ENCODE assay signal across 9 mouse cellular contexts in the genomic region with DNA sequence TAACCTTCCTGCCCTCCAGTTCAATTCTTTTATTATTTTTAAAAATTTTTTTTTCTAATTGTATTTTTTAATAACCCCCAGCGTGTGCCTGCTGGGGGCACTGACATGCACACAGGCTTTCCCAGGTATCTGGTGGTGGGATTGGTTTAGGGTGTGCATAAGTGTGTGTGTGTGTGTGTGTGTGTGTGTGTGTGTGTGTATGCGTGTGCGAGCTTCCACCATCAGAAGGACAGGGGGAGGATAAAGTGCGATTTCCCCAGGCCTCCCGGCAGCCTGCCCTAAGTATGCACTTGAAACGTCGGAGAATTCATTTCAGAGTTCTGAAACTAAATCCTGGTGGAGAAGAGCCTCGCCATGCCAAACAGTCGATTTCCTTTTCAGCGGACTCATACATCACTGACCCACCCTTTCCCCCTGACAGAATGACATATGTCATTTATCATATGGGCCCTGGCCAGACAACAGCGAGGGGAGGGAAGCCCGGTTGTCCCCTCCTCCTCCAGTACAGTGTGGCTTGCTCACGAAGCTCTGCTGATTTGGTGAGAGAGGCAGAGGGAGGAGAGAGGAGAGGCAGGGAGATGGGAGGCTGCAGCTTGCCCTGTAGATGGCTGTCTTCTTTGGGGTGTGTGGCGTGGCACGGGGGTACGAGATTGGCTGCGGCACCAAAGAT. TPM values are rescaled to one million over a fixed set of nuclear protein-coding genes. Genes with fewer than 3 reads are reported as not detected.
DNase-seq lines count a peak whose midpoint lies in the region; ATAC-seq and TF ChIP-seq lines count a peak whose summit lies in the region.
"Had no signal": no experiment of that assay in that cellular context is flagged by ENCODE, and none has a peak within 500 bp of the region (broad histone marks: within the 10 kb centered on the region; RNA-seq: fewer than 3 reads in every experiment).

No protein-coding gene starts in this region.

- intact Hi-C loops in heart, adult 2 months (cut with DNase I): no loop called here

- no peak for ATAC-seq in heart, embryonic 13.5 days (ENCODE audit: extremely low read depth, insufficient number of reproducible peaks, low FRiP score, low TSS enrichment)
- 0 out of 2 replicates have a peak, but pooled peaks have one; percentile 56 for ATAC-seq in embryonic facial prominence, embryonic 13.5 days (ENCODE audit: insufficient number of reproducible peaks, insufficient read depth, low FRiP score, low TSS enrichment, low read depth)
- no peak for ATAC-seq in limb, embryonic 12.5 days (ENCODE audit: insufficient number of reproducible peaks, insufficient read depth, low FRiP score, low TSS enrichment, low read depth)
- peak; percentile 63 for ATAC-seq in midbrain, embryonic 15.5 days (replicated peaks)

- H3K4me1 ChIP-seq in heart, embryonic 13.5 days: peaks cover 24% of the 10 kb centered on the region
- peaks cover 2% of the 10 kb centered on the region; the same call in 1 of the 2 replicates for H3K4me1 ChIP-seq in heart, adult 2 months (ENCODE audit: control insufficient read depth, insufficient read depth, low read length)
- H3K4me1 ChIP-seq in embryonic facial prominence, embryonic 13.5 days: peaks cover 30% of the 10 kb centered on the region
- peaks cover 53% of the 10 kb centered on the region for H3K4me1 ChIP-seq in limb, embryonic 12.5 days (replicated peaks)
- peaks cover 46% of the 10 kb centered on the region for H3K4me1 ChIP-seq in midbrain, embryonic 15.5 days

- peak overlapping the region; percentile 62 for H3K4me2 ChIP-seq in heart, embryonic 13.5 days
- peak overlapping the region; percentile 50 for H3K4me2 ChIP-seq in embryonic facial prominence, embryonic 13.5 days
- H3K4me2 ChIP-seq in limb, embryonic 12.5 days: peak overlapping the region; percentile 50
- H3K4me2 ChIP-seq in midbrain, embryonic 15.5 days: peak overlapping the region; percentile 32

- peaks cover 3% of the 10 kb centered on the region; the same call in 1 of the 2 replicates for H3K27me3 ChIP-seq in heart, embryonic 13.5 days (replicated peaks)
- no peaks in the 10 kb centered on the region for H3K27me3 ChIP-seq in heart, adult 2 months (ENCODE audit: control insufficient read depth, insufficient read depth, low read length)
- H3K27me3 ChIP-seq in embryonic facial prominence, embryonic 13.5 days: no peaks in the 10 kb centered on the region
- H3K27me3 ChIP-seq in limb, embryonic 12.5 days: no peaks in the 10 kb centered on the region
- no peaks in the 10 kb centered on the region for H3K27me3 ChIP-seq in midbrain, embryonic 15.5 days (replicated peaks)

- no peak for TF ChIP-seq POLR2A in heart, adult 2 months (IDR thresholded peaks at IDR 0.05; ENCODE audit: insufficient read depth, low read depth, low read length)

- no peaks in the 10 kb centered on the region for H3K79me2 ChIP-seq in heart, adult 2 months (replicated peaks; ENCODE audit: control insufficient read depth, insufficient read depth, low read length)

- no peak for TF ChIP-seq CTCF in heart, adult 2 months (IDR thresholded peaks at IDR 0.05)

- WGBS in heart, embryonic 13.5 days: 37% methylated on average over 17 of the region's 17 CpGs
- 41% methylated on average over 17 of the region's 17 CpGs for WGBS in heart, adult 2 months
- 27% methylated on average over 17 of the region's 17 CpGs for WGBS in embryonic facial prominence, embryonic 13.5 days
- 16% methylated on average over 17 of the region's 17 CpGs for WGBS in limb, embryonic 12.5 days
- 48% methylated on average over 17 of the region's 17 CpGs for WGBS in midbrain, embryonic 15.5 days

- no peaks in the 10 kb centered on the region for H3K36me3 ChIP-seq in heart, embryonic 13.5 days
- H3K36me3 ChIP-seq in heart, adult 2 months (ENCODE audit: control insufficient read depth, insufficient read depth, low read length): no peaks in the 10 kb centered on the region
- no peaks in the 10 kb centered on the region for H3K36me3 ChIP-seq in embryonic facial prominence, embryonic 13.5 days
- H3K36me3 ChIP-seq in limb, embryonic 12.5 days: no peaks in the 10 kb centered on the region
- no peaks in the 10 kb centered on the region for H3K36me3 ChIP-seq in midbrain, embryonic 15.5 days (replicated peaks)

- peak overlapping the region; percentile 35 for H3K4me3 ChIP-seq in heart, embryonic 13.5 days
- no peak overlapping the region for H3K4me3 ChIP-seq in heart, adult 2 months
- H3K4me3 ChIP-seq in embryonic facial prominence, embryonic 13.5 days: peak overlapping the region; percentile 9; the same call in 1 of the 2 replicates
- peak overlapping the region; percentile 8; the same call in 1 of the 2 replicates for H3K4me3 ChIP-seq in limb, embryonic 12.5 days (replicated peaks)
- no peak overlapping the region for H3K4me3 ChIP-seq in midbrain, embryonic 15.5 days
- H3K4me3 ChIP-seq: erythroblast, embryonic 14.5 days had no signal

- no peak for TF ChIP-seq EP300 in heart, adult 2 months (IDR thresholded peaks at IDR 0.05; ENCODE audit: insufficient read depth, low read depth, low read length)

- DNase-seq in heart, adult 2 months: no peak
- DNase-seq in urinary bladder, postnatal 4 days (ENCODE audit: low spot score in 2 of 2): no peak
- no peak for DNase-seq in spleen, postnatal 36 days (ENCODE audit: low spot score in 2 of 2)
- no peak for DNase-seq in cerebellum, adult 11 months

- H3K9me3 ChIP-seq in heart, embryonic 13.5 days: no peaks in the 10 kb centered on the region
- no peaks in the 10 kb centered on the region for H3K9me3 ChIP-seq in embryonic facial prominence, embryonic 13.5 days
- H3K9me3 ChIP-seq in limb, embryonic 12.5 days: no peaks in the 10 kb centered on the region
- H3K9me3 ChIP-seq in midbrain, embryonic 15.5 days: no peaks in the 10 kb centered on the region

- H3K9ac ChIP-seq in heart, embryonic 13.5 days: peak overlapping the region; percentile 56; the same call in 1 of the 2 replicates
- no peak overlapping the region for H3K9ac ChIP-seq in heart, adult 2 months (ENCODE audit: low read depth, low read length)
- 0 out of 2 replicates have a peak overlapping the region, but pooled peaks have one; percentile 21 for H3K9ac ChIP-seq in embryonic facial prominence, embryonic 13.5 days
- 0 out of 2 replicates have a peak overlapping the region, but pooled peaks have one; percentile 37 for H3K9ac ChIP-seq in limb, embryonic 12.5 days (replicated peaks)
- peak overlapping the region; percentile 31; the same call in 1 of the 2 replicates for H3K9ac ChIP-seq in midbrain, embryonic 15.5 days

- no peak overlapping the region for H3K27ac ChIP-seq in heart, embryonic 13.5 days (replicated peaks)
- no peak overlapping the region for H3K27ac ChIP-seq in heart, adult 2 months
- no peak overlapping the region for H3K27ac ChIP-seq in embryonic facial prominence, embryonic 13.5 days
- H3K27ac ChIP-seq in limb, embryonic 12.5 days: peak overlapping the region; percentile 67
- H3K27ac ChIP-seq in midbrain, embryonic 15.5 days: peak overlapping the region; percentile 62

RNA-seq across cellular contexts. Expression of a gene that starts 9.9 kb away (rescaled TPM):
- polyA plus RNA-seq in heart, embryonic 13.5 days (2015; fragmentation: Nextera tagmentation; extraction: Ambion mirVana): 2.7 TPM in 2 replicates
- total RNA-seq in heart, adult 2 months (2021): 1 to 10 TPM; 3.5 to 4.3 TPM
- 1.8 and 3.6 TPM in 2 replicates for polyA plus RNA-seq in heart, adult 2 months (2012; rRNA removed)
- polyA plus RNA-seq in embryonic facial prominence, embryonic 13.5 days (2015; fragmentation: Nextera tagmentation; extraction: Ambion mirVana): 10.9 and 11.0 TPM in 2 replicates
- polyA plus RNA-seq in limb, embryonic 12.5 days (2016; fragmentation: Nextera tagmentation; extraction: Ambion mirVana): 10.4 and 10.8 TPM in 2 replicates
- 9.8 and 11.1 TPM in 2 replicates for polyA plus RNA-seq in midbrain, embryonic 15.5 days (2015; fragmentation: Nextera tagmentation; extraction: Ambion mirVana)
- polyA plus RNA-seq: erythroblast, embryonic 14.5 days had no signal

Comparison
In these comparisons a context has a peak if more than half of its experiments do, and no peak if none do; other contexts are left out.
1. H3K4me3 ChIP-seq: peak in heart, embryonic 13.5 days (single experiment), embryonic facial prominence, embryonic 13.5 days (single experiment) and limb, embryonic 12.5 days (single experiment); none in heart, adult 2 months (single experiment) and midbrain, embryonic 15.5 days (single experiment).
2. ATAC-seq: peak in embryonic facial prominence, embryonic 13.5 days (single experiment) and midbrain, embryonic 15.5 days (single experiment); none in heart, embryonic 13.5 days (single experiment) and limb, embryonic 12.5 days (single experiment).
3. H3K27ac ChIP-seq: peak in limb, embryonic 12.5 days (single experiment) and midbrain, embryonic 15.5 days (single experiment); none in heart, embryonic 13.5 days (single experiment), heart, adult 2 months (single experiment) and embryonic facial prominence, embryonic 13.5 days (single experiment).
4. Peak in every context shown above with its lines, with median percentiles within 50 percentile points of each other: H3K4me2 ChIP-seq.